Mouse (Mus musculus) CD8-positive naive resting alpha-beta T cell, adult 2 months (primary cell): ENCODE data around the gene Ptgir.
"Not testable (repeated sequence)": the region's sequence is repeated elsewhere in the genome, so short reads cannot be mapped to it uniquely, and the experiment has no call there.

ENCODE experiments used
- DNase-seq, 2 experiments: peaks; one replicate each; pipeline ENCODE4 v3.0.0; 2022; ENCODE audit warnings: low read depth in 2 of 2, low spot score in 2 of 2

Ptgir gene

GRCm38 (mm10) chr7:16940292-16940691, 34.0 kb downstream of the Ptgir start:
- DNase-seq: no peak

GRCm38 (mm10) chr7:16942861-16943260, 36.6 kb downstream of the Ptgir start:
- DNase-seq: no peak

GRCm38 (mm10) chr7:16944061-16944807, 37.9 kb downstream of the Ptgir start, which contains the start of gene Pnmal2:
TSS of gene Pnmal2 (plus strand) at chr7:16944682.
- peak in 1 of 2 experiments; percentile 46 for DNase-seq

- DNase-seq: no peak
Observed at GRCm38 (mm10) chr7:16944808-16945315, 38.6 kb downstream of the Ptgir start.

- DNase-seq: no peak
Observed at GRCm38 (mm10) chr7:16945419-16945818, 39.1 kb downstream of the Ptgir start.

- DNase-seq: no peak
Observed at GRCm38 (mm10) chr7:16946441-16947348, 40.4 kb downstream of the Ptgir start.

- no peak for DNase-seq
Observed at GRCm38 (mm10) chr7:16947349-16947895, 41.1 kb downstream of the Ptgir start.

- no peak for DNase-seq
Observed at GRCm38 (mm10) chr7:16947959-16948361, 41.7 kb downstream of the Ptgir start.

- DNase-seq: no peak
Observed at GRCm38 (mm10) chr7:16948923-16949458, 42.7 kb downstream of the Ptgir start.

- DNase-seq: peak; percentile 53 to 58
Observed at GRCm38 (mm10) chr7:16949908-16950841, 43.9 kb downstream of the Ptgir start.

GRCm38 (mm10) chr7:16950861-16951635, 44.8 kb downstream of the Ptgir start:
- peak; percentile 73 to 81 for DNase-seq

- DNase-seq: not testable (repeated sequence)
Observed at GRCm38 (mm10) chr7:16953776-16954175, 47.5 kb downstream of the Ptgir start.

GRCm38 (mm10) chr7:16955712-16956111, 49.4 kb downstream of the Ptgir start:
- no peak for DNase-seq

- DNase-seq: no peak
Observed at GRCm38 (mm10) chr7:16956410-16957265, 50.3 kb downstream of the Ptgir start.

GRCm38 (mm10) chr7:16959539-16960187, 53.4 kb downstream of the Ptgir start, which contains the start of gene Pnmal1:
TSS of gene Pnmal1 (plus strand) at chr7:16959679.
- no peak for DNase-seq
